Mouse (Mus musculus): ENCODE measurements around the gene Tcaf3. TPM values are rescaled to one million over a fixed set of nuclear protein-coding genes. Genes with fewer than 3 reads are reported as not detected.

Gene Tcaf3
- polyA plus RNA-seq (2012; rRNA removed; ENCODE audit: low replicate concordance): 0.06 TPM in 1 of 2 replicates, not detected in the other

DNA sequence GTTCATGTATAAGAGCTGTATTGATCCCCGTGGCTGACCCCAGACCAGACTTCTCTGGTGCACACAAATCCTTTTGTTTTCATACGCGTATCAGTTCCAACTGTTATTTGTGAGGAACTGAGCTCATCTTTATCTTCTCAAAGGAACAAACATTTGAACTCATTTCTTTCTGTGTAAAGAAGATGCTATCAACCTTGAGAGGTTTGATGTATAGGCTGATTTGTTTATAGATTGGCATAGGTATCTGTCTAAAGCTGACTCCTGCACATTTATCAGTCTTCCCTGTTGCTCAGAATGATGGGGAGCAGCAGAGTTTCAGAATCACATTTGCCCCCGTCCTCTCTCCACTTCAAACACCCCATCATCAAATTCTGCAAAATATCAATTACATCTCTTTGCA lies at the start of gene Tcaf3:
Gene Tcaf3, minus strand, starts transcription at position 101 of the 400 bp plus-strand sequence.

DNA sequence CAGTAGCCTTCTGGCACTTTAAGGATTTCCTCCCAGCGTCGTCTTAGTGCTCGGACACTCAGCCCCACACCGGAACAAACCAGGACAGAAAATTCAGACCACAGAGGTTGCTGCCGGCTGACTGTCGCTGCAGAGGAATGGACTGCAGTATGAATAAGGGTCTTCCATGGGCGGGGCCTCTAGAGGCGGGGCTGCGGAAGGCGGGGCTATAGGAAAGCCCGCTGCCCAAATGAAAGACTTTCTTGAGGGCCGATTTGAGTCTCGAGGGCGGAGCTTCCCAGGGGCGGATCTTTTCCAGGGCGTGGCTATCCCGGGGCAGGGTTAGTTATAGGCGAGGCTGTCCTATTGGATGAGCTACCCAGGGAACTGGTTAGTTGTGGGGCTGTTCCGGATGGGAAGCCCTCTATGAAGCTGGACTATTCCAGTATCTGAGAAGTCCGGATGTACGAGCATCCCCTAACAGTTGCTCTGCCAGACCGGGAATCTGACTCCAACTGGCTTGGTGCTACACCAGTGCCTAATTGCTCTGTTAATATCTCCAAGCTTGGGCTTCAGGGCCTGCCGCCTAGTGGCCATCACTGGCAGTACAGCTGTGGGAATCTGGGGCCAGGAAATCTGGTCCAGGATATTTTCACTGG lies 47.5 kb upstream of the Tcaf3 start, which contains the start of gene Tcaf2:
Gene Tcaf2, minus strand, starts transcription at position 343 of the 638 bp plus-strand sequence.

DNA sequence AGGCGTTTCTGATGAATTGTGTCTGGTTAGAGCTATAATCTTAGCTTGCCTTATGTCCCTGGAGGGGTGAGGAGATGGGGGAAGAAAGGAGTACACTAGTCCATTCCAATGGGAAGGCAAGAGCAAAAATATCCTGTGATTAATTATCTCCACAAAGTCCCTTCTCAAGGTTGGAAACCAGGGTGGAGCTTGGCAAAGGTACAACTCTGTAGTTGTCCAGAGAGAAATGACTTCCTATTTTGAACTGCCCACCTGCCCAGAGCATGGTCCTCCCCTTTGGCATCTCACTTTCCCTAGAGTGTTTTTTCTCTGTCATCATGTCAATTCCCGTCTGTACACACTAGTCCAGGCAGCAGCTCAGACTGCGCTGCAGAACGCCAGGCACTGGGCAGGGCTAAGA lies 50.0 kb downstream of the Tcaf3 start, which contains the start of gene Olfr455:
Gene Olfr455, minus strand, starts transcription at position 127 of the 400 bp plus-strand sequence.

Other genes with a start within 250 kb of the Tcaf3 start
- 146 and 348 TPM in 2 replicates for gene Zyx, start 248.1 kb downstream of the Tcaf3 start, polyA plus RNA-seq (2012; rRNA removed; ENCODE audit: low replicate concordance)
- gene Epha1, start 224.4 kb downstream of the Tcaf3 start, polyA plus RNA-seq (2012; rRNA removed; ENCODE audit: low replicate concordance): 1.2 and 11.6 TPM in 2 replicates
- 0.19 and 0.63 TPM in 2 replicates for gene Tas2r143, start 197.5 kb downstream of the Tcaf3 start, polyA plus RNA-seq (2012; rRNA removed; ENCODE audit: low replicate concordance)
- gene Tas2r135, start 192.3 kb downstream of the Tcaf3 start, polyA plus RNA-seq (2012; rRNA removed; ENCODE audit: low replicate concordance): 0.14 TPM in 1 of 2 replicates, not detected in the other
- not detected in 2 replicates for gene Tas2r126, start 163.2 kb downstream of the Tcaf3 start, polyA plus RNA-seq (2012; rRNA removed; ENCODE audit: low replicate concordance)
- gene Olfr458, start 132.5 kb downstream of the Tcaf3 start, polyA plus RNA-seq (2012; rRNA removed; ENCODE audit: low replicate concordance): not detected in 2 replicates
- gene Olfr457, start 121.4 kb downstream of the Tcaf3 start, polyA plus RNA-seq (2012; rRNA removed; ENCODE audit: low replicate concordance): not detected in 2 replicates
- not detected in 2 replicates for gene Olfr456, start 110.5 kb downstream of the Tcaf3 start, polyA plus RNA-seq (2012; rRNA removed; ENCODE audit: low replicate concordance)
- not detected in 2 replicates for gene Olfr455, start 50.1 kb downstream of the Tcaf3 start, polyA plus RNA-seq (2012; rRNA removed; ENCODE audit: low replicate concordance)
- gene Tcaf2, start 47.6 kb upstream of the Tcaf3 start, polyA plus RNA-seq (2012; rRNA removed; ENCODE audit: low replicate concordance): 5.7 and 6.4 TPM in 2 replicates
- 60.2 and 68.9 TPM in 2 replicates for gene Tcaf1, start 112.4 kb upstream of the Tcaf3 start, polyA plus RNA-seq (2012; rRNA removed; ENCODE audit: low replicate concordance)
- gene Olfr453, start 141.7 kb upstream of the Tcaf3 start, polyA plus RNA-seq (2012; rRNA removed; ENCODE audit: low replicate concordance): not detected in 2 replicates
- gene Olfr38, start 158.7 kb upstream of the Tcaf3 start, polyA plus RNA-seq (2012; rRNA removed; ENCODE audit: low replicate concordance): not detected in 2 replicates
- not detected in 2 replicates for gene Olfr452, start 187.4 kb upstream of the Tcaf3 start, polyA plus RNA-seq (2012; rRNA removed; ENCODE audit: low replicate concordance)
- not detected in 2 replicates for gene Olfr450, start 214.2 kb upstream of the Tcaf3 start, polyA plus RNA-seq (2012; rRNA removed; ENCODE audit: low replicate concordance)
- gene Olfr449, start 236.7 kb upstream of the Tcaf3 start, polyA plus RNA-seq (2012; rRNA removed; ENCODE audit: low replicate concordance): not detected in 2 replicates

Data from subcutaneous adipose tissue, adult 2 months (tissue).